Mouse (Mus musculus): ENCODE measurements around the gene Fzd4.

Gene Fzd4

DNA sequence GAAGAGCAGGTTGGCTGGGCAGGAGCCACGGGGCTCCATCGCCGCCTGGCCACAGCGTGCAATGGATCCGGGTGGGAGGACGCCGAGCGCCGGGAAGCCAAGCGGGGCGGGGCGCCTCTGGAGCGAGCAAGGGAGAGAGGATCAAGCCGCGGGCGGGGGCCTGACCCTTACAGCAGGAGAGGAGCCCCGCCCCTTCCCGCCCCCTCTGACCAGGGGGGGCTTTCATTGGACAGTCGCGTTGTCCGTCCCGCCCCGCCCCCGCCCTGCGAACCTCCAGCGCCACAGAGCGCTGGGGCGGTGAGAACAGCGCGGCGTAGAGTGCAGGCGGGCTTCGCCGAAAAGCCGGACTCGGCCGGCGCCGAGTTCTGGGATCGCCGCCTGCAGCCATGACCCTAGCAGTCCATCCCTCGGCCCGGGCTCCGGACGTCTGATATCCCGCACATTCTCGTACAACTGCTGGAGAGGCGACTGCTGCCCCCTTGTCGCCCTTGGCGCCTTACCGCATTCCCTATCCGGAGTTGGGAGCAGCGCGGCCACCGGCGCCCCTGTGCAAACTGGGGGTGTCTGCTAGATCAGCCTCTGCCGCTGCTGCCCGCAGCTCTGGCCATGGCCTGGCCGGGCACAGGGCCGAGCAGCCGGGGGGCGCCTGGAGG lies at the start of gene Fzd4, which contains the start of gene Tmem135:
Gene Fzd4, plus strand, starts transcription at position 275 of the 653 bp plus-strand sequence.
Gene Tmem135, minus strand, starts transcription at position 142 of the 653 bp plus-strand sequence.
- in situ Hi-C loops (cut with MboI, MseI), result loop anchor here (10.0 kb wide), 1 partner anchor 1051 kb away; the partner anchor contains the start of gene Tmem126a

DNA sequence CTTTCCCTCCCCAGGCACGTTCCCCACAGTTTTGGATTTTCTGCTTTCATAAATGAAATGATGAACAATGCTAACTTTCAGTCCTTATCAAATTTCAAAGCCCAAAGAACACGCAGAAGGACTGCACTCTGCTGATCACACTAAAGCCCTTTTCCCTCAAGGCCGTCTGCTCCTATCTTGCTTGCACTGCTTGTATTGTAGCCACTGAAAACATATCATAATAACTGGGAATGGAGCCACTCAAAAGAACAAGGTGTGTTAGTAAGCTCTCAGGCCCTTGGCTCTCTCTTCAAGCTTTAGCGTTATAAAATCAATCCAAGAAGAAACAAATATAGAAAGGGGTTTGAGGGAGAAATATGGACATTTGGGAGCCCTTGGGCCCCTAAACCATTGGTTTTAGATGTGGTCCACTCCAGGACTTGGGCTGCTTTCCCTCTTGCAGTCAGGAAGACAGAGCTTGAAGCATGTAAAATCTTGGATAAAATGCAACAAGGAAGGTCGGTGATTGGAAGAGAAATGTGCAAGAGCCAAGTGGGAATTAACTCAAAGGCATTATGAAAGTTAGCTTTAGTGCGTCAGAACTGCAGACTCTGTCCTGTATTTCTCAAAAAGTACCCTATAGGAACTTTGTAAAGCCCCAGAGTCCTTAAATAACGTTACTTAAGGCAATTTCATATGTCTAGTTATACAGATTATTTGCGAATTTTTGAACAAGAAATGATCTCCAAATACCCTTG lies 48.5 kb upstream of the Fzd4 start:
- in situ Hi-C loops (cut with MboI, MseI), result no loop called here

DNA sequence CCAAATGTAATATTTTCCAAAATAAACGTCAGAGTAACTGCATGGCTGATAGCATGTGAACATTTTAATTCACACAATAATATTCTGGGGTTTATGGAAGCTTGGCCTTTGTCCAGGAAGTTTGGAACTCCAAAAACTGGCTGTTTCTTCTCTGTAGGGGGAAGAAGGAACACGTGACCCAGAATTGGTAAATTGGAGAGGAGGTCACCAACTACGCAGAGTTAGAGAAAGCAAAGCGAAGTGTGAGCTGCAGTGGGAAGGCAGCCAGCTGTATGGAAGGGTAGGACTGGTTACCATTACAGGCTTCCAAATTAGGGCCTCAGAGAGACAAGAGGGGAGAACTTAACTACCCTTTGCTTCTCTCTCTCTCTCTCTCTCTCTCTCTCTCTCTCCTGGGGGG lies 47.8 kb upstream of the Fzd4 start:
- in situ Hi-C loops (cut with MboI, MseI), result no loop called here

DNA sequence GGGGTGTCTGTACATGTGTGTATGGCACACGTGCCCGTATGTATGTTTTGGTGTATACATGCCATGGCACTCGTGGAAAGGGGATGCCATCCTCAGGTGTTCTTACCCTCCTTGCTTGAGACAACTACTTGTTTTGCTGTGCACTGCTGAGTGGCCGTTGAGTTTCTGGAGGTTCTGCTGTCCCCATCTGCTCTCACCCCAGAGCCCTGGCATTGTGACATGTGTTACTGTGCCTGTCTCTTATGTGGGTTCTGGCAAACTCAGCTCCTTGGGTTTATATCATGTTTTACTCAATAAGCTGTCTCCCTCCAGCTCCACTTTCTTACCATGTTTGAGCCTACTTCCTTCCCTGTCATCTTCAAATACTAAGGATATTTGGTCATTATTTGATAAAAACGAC lies 40.2 kb upstream of the Fzd4 start:
- in situ Hi-C loops (cut with MboI, MseI), result no loop called here

DNA sequence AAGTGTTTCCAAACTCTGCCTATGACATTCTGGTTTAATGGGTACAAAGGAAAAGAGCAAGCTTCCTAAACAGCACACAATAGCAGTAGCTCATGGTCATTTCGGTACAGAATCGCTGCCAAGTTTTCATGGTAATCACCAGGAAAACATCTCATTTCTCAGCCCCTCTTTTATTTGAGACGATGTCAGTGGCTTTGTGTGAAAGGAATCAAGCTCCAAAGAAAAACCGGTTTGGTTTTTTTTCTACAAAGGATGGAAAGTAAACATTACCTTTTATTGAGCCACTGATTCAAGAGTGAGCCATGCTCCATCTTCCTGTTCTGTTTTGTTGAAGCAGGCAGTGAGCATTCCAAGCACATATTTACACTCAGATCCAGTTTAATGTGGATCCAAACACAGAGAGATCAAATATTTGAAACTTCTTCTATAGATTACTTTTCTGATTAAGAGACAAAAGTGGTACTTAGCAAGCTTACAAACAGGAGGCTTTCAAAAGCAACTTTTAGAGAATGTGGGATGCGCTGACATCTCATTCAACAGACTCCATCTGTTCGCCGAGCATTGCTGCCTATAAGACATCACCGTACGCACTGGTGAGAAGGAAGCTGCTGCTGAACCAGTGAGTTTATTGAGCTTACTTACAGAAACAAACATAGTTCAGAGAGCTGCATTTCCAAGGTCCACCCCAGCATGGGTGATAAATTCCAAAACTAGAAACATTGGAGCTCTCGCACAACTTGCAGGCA lies 38.8 kb upstream of the Fzd4 start:
- in situ Hi-C loops (cut with MboI, MseI), result no loop called here

DNA sequence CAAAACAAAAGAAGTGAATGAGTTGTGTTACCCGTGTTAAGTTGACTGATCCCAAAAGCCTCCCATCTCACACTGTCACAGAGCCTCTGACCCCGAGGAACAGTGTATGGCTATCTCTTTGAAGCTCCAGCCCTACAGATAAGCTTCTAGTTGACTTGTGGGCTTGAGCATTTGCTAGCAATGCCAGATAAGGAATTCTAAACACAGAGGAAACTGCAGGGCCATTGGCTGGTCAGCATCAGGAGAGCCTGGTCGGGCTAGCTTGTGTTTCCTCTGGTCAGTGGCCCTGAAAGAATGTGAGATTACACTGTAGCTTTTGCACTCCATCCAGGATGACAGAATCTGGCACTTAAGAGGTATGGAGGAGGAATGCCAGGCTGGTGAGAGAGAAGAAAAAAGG lies 36.5 kb upstream of the Fzd4 start:
- in situ Hi-C loops (cut with MboI, MseI), result no loop called here

DNA sequence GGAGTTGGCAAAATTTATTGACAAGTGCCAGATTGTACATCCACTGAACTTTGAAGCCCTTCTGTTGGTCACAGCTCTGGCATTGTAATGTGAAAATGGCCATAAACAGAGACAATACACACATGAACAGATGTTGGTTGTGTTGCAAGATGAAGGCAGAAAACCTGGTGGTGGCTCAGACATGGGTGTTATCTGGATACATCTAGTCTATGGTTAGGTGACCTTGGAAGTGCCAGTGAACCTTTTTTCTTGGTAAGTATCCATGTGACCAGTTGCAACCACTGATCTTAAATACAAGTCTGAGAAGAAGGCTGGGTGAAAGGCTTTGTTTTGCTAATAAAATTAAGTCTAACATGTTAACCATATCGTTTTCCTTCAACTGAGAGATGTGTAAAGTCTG lies 34.1 kb upstream of the Fzd4 start:
- in situ Hi-C loops (cut with MboI, MseI), result no loop called here

DNA sequence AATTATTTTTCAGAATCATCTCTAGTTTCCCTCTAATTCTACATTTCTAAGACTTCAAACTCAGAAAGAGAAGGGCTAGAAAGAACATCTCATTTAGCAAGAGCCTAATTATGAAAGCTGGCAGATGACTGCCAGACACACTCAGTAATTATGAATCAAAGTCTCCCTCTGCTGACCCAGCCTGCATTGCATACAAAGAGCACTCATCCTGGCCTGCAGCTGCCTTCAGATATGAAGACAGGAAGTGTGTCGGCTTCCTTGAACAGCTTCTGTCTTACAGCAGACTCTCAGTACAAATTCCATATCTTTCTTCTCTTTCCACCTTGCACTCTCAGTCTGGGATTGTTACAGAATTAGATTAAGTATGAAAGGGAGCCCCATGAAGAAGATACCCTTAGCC lies 33.2 kb upstream of the Fzd4 start:
- in situ Hi-C loops (cut with MboI, MseI), result no loop called here

DNA sequence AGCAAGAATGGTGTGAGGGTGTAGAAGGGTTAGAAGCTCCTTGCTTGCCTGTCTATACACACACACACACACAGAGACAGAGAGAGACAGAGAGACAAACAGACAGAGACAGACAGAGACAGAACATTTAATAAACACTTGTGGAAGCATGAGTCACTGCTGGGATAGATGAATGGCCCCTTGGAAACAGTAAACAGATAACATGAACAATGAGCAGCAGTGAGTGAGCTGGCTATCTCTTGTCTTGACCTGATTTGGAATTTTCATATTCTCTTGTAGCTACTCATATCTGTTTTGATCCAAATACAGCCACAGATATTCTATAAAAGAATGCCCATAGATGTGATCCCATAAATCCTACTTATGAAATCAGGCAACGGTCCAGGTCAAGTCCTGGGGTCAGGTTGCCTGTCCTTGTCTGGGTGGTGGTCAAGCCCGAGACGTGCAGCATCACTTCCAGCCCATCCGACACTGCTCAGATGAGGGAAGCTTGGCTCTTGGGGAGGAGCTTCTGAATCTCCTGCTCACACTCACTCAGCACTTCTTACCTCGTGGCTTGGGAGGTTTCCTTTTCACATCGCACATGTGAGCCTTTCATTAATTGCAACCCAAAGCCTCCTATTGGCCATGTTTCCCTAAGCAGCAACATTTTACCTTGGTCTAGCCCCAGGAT lies 32.4 kb upstream of the Fzd4 start:
- in situ Hi-C loops (cut with MboI, MseI), result no loop called here

DNA sequence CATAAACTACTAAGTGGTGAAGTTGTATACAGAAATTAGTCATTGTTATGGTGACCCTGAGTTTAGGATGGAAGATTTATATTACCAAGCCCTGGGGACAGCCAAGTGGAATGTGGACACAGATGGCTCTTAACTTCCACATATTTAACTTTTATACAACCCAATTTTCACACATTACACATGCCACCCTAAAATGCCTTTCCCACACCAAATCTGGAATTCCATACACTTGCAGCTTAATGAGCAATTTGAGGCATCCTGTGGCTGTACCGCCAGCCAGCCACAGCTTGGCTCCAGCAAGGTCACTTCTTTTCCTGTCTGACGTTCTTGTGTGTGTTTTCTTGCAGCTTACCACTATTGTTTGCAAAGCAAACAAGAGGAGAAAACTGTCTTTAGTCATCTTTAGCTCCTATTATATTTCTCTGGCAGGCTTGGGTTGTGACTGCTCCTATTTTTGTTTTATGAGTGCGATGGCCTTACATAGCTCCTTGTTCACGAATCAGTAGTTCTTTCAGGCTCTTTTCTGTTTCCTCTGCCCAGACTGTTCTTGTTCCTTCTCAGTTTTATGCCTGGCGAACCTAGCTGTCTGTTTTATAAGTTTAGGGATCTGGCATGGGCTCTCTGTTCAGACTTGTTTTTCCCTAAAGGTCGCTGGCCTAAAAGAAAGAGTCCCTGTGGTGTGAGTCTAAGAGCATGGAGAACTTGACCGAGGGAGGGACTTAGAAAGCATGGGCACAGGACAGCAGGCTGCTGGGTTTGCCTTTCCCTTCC lies 23.0 kb upstream of the Fzd4 start:
- in situ Hi-C loops (cut with MboI, MseI), result no loop called here

DNA sequence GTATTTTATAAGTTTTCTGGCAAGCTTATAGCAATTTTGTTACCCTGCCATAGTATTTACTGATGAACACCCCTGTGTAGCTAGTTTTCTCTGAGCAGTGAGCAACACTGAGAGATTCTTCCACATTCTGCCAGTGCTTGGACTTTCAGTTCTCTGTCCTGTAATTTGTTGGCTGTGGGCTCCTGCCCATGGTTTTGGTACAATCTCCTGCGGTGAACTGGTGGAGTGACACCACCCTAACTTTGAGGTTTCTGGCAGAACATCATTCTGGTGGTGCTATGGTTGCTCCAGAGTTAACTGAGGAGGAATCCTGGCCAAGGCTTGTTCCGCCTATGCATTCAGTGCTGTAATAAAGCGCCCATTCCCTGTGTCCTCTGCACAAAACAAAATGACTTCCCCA lies 21.3 kb upstream of the Fzd4 start:
- in situ Hi-C loops (cut with MboI, MseI), result no loop called here

DNA sequence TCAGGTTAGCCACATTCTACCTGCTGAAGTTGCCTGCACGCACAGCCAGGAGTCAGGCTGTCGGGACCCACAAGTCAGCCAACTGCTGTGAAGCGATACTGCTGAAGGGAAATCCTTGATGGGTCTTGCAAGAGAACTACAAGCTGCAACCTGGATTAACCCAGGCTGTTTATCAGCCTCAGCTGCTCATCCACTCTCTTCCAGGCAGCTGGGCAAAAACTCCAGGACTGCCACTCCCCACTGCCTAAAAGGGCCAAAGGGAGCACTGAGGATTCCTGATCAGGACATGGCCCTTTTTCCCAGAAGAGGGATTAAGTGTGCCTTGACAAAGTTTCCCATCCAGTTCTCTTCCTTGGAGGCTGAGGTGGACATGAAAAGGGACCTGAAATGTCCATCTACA lies 15.2 kb upstream of the Fzd4 start:
- in situ Hi-C loops (cut with MboI, MseI), result no loop called here

DNA sequence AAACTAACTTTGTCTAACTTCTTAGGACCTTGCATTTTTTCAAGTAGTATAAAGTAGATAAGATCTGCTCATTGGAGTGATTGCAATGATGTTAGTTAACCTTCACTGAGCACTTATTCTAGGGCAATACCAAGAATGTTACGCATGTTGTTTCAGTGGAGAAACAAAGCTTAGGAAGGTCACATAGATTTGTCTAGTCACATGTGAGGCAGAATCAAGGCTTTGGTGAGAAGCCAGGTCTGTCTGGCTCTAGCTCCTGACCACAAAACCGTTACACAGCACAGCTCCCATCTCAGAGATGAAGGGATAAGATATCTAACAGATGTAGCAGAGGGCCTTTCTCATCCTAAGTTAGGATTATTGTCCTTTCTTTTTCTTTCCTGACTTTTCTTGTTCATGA lies 13.5 kb upstream of the Fzd4 start:
- in situ Hi-C loops (cut with MboI, MseI), result no loop called here

DNA sequence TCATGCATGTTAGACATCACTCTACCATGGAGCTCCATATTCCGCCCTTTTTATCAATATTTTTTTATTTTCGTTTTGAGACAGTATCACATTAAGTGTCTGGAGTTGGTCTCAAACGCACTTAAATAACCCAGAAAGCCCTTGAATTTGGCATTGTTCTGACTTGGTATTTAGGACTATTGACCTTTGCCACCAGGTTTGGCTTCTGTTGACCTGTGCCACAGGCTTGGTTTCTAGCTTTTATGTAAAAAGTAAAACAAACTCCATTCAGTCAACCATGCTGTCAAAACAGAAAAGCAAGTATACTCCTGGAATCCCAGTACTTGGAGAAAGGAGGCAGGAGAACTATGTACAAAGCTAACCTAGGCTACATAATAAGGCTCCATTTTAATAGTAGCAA lies 12.9 kb upstream of the Fzd4 start:
- in situ Hi-C loops (cut with MboI, MseI), result no loop called here

DNA sequence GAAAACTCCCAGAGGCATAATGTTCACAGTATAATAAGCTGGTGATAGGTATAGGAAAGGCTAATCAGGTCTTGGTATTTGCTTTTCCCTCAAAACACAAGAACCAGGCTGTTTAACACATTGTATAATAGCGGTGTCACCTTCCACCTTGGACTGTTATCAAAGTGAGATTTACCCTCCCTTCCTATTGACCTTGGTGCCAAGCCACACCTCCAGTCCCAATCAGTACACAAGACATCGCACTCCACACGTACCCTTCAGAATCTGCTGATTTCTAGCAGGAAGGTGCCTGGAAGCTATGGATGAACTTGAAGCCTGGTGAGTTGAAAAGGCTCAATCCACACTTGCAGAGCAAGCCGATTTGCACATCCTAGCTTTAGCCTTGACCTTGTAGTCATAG lies 12.3 kb upstream of the Fzd4 start:
- in situ Hi-C loops (cut with MboI, MseI), result no loop called here

DNA sequence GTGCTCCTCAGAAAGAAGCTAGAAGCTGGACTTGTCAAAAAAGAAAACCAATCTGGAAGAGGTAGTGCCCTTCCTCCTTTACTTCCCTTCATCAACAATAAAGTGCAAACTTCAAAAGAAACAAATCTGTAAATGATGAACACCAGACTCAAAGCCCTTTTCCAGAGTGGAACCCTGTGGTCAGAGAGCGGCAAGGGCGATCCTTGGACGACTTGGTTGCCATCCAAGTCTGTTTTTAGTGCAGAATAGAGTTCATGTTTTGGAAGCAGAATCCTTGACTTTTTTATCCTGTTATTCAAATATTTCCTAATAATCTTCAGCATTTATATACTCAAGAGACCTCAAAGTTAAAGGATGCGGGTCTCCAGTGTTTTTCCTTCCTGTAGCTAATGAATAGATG lies 11.8 kb upstream of the Fzd4 start:
- in situ Hi-C loops (cut with MboI, MseI), result no loop called here

DNA sequence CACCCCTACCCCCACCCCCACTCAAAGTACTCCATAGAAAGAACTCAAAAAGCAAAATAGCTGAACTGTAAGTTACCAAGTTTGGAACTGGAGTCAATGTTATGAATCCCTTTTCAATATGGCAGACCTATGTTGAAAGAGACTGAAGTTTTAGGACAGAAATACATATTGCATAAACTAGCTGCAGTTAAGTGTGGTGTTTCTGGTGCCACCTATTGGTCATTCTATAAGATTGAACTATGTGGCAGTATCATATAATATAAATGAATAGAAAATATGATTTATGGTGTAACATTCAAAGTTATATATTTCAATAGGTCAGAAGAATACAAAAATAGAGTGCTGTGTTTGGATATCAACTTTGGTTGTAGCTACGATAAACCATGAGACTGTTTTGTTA lies 11.3 kb upstream of the Fzd4 start:
- in situ Hi-C loops (cut with MboI, MseI), result no loop called here

DNA sequence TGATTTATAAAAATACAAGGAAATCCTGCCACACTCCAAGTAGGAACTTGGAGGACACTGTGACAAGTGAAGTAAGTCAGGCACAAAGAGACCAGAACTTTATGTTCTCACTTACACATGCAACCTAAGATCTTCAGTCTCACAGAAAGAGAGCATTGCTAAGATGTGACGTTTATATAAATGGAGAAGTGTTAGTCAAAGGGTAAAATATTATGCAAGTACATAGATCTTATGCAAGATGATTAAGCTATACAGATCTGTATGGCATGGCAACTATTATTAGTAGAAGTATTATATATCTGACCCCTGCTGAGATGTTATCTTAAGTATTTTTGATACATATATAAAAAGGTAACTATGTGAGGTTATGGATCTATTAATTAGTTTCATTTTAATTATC lies 8.8 kb upstream of the Fzd4 start:
- in situ Hi-C loops (cut with MboI, MseI), result no loop called here

DNA sequence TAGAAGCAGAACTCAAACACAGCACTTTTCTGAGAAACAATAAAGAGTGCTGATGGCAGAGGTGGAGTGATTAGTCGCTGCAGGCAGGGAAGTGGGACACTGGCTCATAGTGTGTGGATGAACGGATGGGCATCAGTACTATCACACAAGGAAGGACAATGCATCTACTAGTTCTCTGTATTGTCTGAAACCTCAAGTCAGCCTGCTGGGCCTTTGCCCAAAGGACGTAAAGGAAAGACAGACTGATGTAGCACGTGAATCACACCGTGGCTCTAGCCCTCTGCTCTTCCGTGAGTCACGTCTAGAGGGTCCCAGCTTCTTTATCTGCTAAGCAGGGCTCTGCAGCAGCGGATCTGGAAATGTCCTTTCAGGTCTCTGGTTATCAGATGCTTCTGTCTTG lies 7.8 kb upstream of the Fzd4 start:
- in situ Hi-C loops (cut with MboI, MseI), result no loop called here

DNA sequence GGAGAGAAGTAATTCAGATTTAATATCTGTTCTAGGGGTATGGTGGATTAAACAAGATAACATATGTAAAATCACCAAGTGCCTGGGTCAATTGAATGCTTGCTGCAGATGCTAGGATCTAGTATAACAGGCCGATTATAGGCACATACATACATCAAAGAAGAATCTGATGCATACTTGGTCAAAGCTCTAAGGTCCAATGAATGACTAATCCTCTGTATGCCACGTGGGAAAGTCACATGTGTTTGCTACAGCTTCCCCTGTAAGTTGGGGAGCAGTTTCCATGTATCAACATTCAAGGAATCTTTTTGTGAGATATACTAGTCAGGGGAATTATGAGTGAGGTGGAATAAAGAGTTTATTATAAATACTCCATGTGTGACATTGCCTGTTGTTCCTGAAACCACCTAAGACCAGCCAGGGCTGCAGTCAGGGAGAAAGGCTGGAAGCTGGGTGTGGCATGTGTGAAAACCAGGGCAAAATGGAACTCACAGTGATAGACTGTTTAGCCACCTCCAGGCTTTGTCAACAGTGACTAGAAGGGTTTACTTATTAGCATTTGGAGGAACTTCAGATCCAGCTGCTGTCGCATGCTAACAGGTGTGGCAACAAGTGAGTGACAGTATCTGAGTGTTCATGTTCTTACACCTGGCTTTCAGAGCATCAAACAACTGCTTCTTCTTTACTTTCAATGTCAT lies 6.2 kb upstream of the Fzd4 start:
- in situ Hi-C loops (cut with MboI, MseI), result no loop called here

DNA sequence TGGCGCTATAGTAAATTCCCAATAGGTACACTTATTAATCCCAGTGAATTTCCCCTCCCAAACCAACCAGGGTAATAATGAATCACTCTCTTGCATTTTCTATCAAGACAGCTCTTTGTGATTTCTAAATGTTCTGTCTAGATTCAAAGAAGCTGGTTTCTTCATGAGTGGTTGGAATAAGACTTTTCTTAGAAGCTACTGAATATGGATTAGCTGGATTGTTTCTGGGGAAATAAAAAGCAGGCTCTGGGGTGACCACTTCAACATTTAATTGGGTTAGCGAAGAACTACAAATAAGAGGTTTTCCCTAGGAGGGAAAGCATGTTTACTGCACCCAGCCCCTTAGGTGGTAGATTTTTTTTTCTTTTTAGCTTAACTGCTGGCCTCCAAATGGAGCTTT lies 3.4 kb upstream of the Fzd4 start:
- in situ Hi-C loops (cut with MboI, MseI), result loop anchor here (10.0 kb wide), 1 partner anchor 1054 kb away; the partner anchor contains the start of gene Tmem126a
